25 mouse cellular contexts compared by ENCODE assay signal in genomic region chr14:48342944-48343343, GRCm38 (mm10).
"Had no signal": no experiment of that assay in that cellular context is flagged by ENCODE, and none has a peak within 500 bp of the region (broad histone marks: within the 10 kb centered on the region; RNA-seq: fewer than 3 reads in every experiment).

No protein-coding gene starts in this region.

- H3K36me3 ChIP-seq: heart, embryonic 13.5 days; heart, embryonic 15.5 days; intestine, embryonic 15.5 days; limb, embryonic 12.5 days; limb, embryonic 15.5 days; liver, embryonic 12.5 days had no signal

- H3K4me3 ChIP-seq: heart, adult 2 months; heart, embryonic 13.5 days; heart, embryonic 15.5 days; intestine, embryonic 15.5 days; layer of hippocampus, adult 2 months; left cerebral cortex, adult 2 months; limb, embryonic 12.5 days; limb, embryonic 15.5 days; liver, embryonic 12.5 days had no signal

- H3K4me1 ChIP-seq: heart, embryonic 13.5 days; heart, embryonic 15.5 days; intestine, embryonic 15.5 days; limb, embryonic 15.5 days; liver, embryonic 12.5 days had no signal

- H3K27ac ChIP-seq: heart, adult 2 months; heart, embryonic 13.5 days; heart, embryonic 15.5 days; hindbrain, embryonic 14.5 days; intestine, embryonic 15.5 days; layer of hippocampus, adult 2 months; left cerebral cortex, adult 2 months; limb, embryonic 12.5 days; limb, embryonic 15.5 days; liver, embryonic 12.5 days had no signal

- H3K9ac ChIP-seq: heart, embryonic 13.5 days; heart, embryonic 15.5 days; hindbrain, embryonic 14.5 days; intestine, embryonic 15.5 days; limb, embryonic 12.5 days; limb, embryonic 15.5 days; liver, embryonic 12.5 days had no signal

- H3K27me3 ChIP-seq: intestine, embryonic 15.5 days; limb, embryonic 12.5 days; limb, embryonic 15.5 days; liver, embryonic 12.5 days had no signal

- DNase-seq: gastrocnemius, postnatal 14 days; gastrocnemius, postnatal 36 days; heart, adult 11 months; heart, adult 2 months; heart, postnatal 14 days; heart, postnatal 36 days; kidney, adult 18-20 months; kidney, adult 8-10 months; kidney, postnatal 10 days; kidney, postnatal 25 days; kidney, postnatal 4 days; left cerebral cortex, postnatal 4 days had no signal

- H3K4me2 ChIP-seq: heart, embryonic 11.5 days; heart, embryonic 13.5 days; heart, embryonic 15.5 days; hindbrain, embryonic 14.5 days; intestine, embryonic 15.5 days; limb, embryonic 12.5 days; limb, embryonic 15.5 days; liver, embryonic 12.5 days had no signal

- ATAC-seq: hindbrain, embryonic 16.5 days; inflammation-experienced regulatory T-cells, adult 6 months; intestine, embryonic 15.5 days; intestine, postnatal 0 days; liver, embryonic 12.5 days had no signal

- H3K9me3 ChIP-seq: heart, embryonic 13.5 days; heart, embryonic 15.5 days; intestine, embryonic 15.5 days; limb, embryonic 12.5 days; limb, embryonic 15.5 days had no signal
